Mouse (Mus musculus) E14TG2a.4 (cell line): ENCODE measurements around the gene Rsad2.
A peak's percentile ranks its signal among the peaks of the same experiment; 100 is the strongest.

Experiments
- H3K27me3 ChIP-seq: 2 replicates; pipeline ENCODE4 v1.6.1; 2014; ENCODE audit warnings: low read length, control low read depth; ENCODE audit not compliant: insufficient read depth
- H3K36me3 ChIP-seq: 2 replicates; pipeline ENCODE4 v1.6.1; 2014; ENCODE audit warnings: low read length, control low read depth; ENCODE audit not compliant: insufficient read depth
- H3K4me1 ChIP-seq: replicated peaks from 2 replicates; pipeline ENCODE4 v1.6.1; 2014; ENCODE audit warnings: low read depth, low read length, control low read depth
- H3K4me3 ChIP-seq: replicated peaks from 2 replicates; pipeline ENCODE4 v1.5.1; 2014; ENCODE audit warnings: mild to moderate bottlenecking, low read length
- H3K9me3 ChIP-seq: 2 replicates; pipeline ENCODE4 v1.6.1; 2014; ENCODE audit warnings: low read length, control low read depth
- CTCF ChIP-seq: conservative IDR thresholded peaks from 2 replicates; pipeline ENCODE4 v1.5.1; 2014; ENCODE audit warnings: low read length
- NANOG ChIP-seq: IDR thresholded peaks from 2 replicates; pipeline ENCODE4 v1.6.1; 2014; ENCODE audit warnings: borderline replicate concordance, low read length, mixed read lengths
- POU5F1 ChIP-seq: IDR thresholded peaks from 2 replicates; pipeline ENCODE4 v1.6.1; 2014; ENCODE audit warnings: low read length, borderline replicate concordance

Rsad2 gene

GRCm38 (mm10) chr12:26477198-26477597 lies 20.9 kb upstream of the Rsad2 start:
- H3K4me3 ChIP-seq, result no peak overlapping the region
- no peaks in the 10 kb centered on the region for H3K9me3 ChIP-seq
- no peaks in the 10 kb centered on the region; the same call in 1 of the 2 replicates for H3K27me3 ChIP-seq
- no peaks in the 10 kb centered on the region for H3K36me3 ChIP-seq
- no peaks in the 10 kb centered on the region for H3K4me1 ChIP-seq
- TF ChIP-seq POU5F1 (no peak), NANOG (no peak), CTCF (no peak)

- H3K4me1 ChIP-seq, result peaks cover 5% of the 10 kb centered on the region; the same call in 1 of the 2 replicates
- TF ChIP-seq POU5F1, result no peak
- H3K27me3 ChIP-seq, result peaks cover 13% of the 10 kb centered on the region
- H3K36me3 ChIP-seq, result no peaks in the 10 kb centered on the region
- no peak overlapping the region for H3K4me3 ChIP-seq
- H3K9me3 ChIP-seq, result no peaks in the 10 kb centered on the region
Observed at GRCm38 (mm10) chr12:26473746-26474145, 17.5 kb upstream of the Rsad2 start.

GRCm38 (mm10) chr12:26472770-26473481 lies 16.7 kb upstream of the Rsad2 start:
- Histone ChIP-seq H3K9me3 (no peaks in the 10 kb centered on the region), H3K4me1 (peaks cover 8% of the 10 kb centered on the region; the same call in 1 of the 2 replicates), H3K36me3 (no peaks in the 10 kb centered on the region), H3K27me3 (peaks cover 17% of the 10 kb centered on the region), H3K4me3 (no peak overlapping the region)
- no peak for TF ChIP-seq NANOG
- no peak for TF ChIP-seq POU5F1
- no peak for TF ChIP-seq CTCF

- peaks cover 8% of the 10 kb centered on the region; the same call in 1 of the 2 replicates for H3K4me1 ChIP-seq
- H3K27me3 ChIP-seq, result peaks cover 18% of the 10 kb centered on the region
- TF ChIP-seq POU5F1, result no peak
- no peak for TF ChIP-seq NANOG
- TF ChIP-seq CTCF, result no peak
- no peak overlapping the region for H3K4me3 ChIP-seq
- no peaks in the 10 kb centered on the region for H3K9me3 ChIP-seq
- no peaks in the 10 kb centered on the region for H3K36me3 ChIP-seq
Observed at GRCm38 (mm10) chr12:26471376-26471775, 15.1 kb upstream of the Rsad2 start.

- peak overlapping the region; percentile 83 for H3K4me3 ChIP-seq
- H3K27me3 ChIP-seq, result peaks cover 18% of the 10 kb centered on the region
- no peaks in the 10 kb centered on the region for H3K36me3 ChIP-seq
- H3K4me1 ChIP-seq, result peaks cover 8% of the 10 kb centered on the region; the same call in 1 of the 2 replicates
- TF ChIP-seq NANOG (no peak), POU5F1 (no peak), CTCF (no peak)
- no peaks in the 10 kb centered on the region for H3K9me3 ChIP-seq
Observed at GRCm38 (mm10) chr12:26470042-26470409, 13.8 kb upstream of the Rsad2 start.

GRCm38 (mm10) chr12:26469098-26470041 lies 13.1 kb upstream of the Rsad2 start, which contains the start of gene Cmpk2:
Cmpk2 (plus strand) TSS chr12:26469204.
- no peak for TF ChIP-seq NANOG
- no peak for TF ChIP-seq POU5F1
- no peak for TF ChIP-seq CTCF
- Histone ChIP-seq H3K27me3 (peaks cover 18% of the 10 kb centered on the region), H3K4me3 (peak within 1 kb of the TSS; percentile 83)

GRCm38 (mm10) chr12:26465600-26465999 lies 9.3 kb upstream of the Rsad2 start:
- H3K36me3 ChIP-seq, result no peaks in the 10 kb centered on the region
- peaks cover 8% of the 10 kb centered on the region; the same call in 1 of the 2 replicates for H3K4me1 ChIP-seq
- no peak overlapping the region for H3K4me3 ChIP-seq
- peaks cover 9% of the 10 kb centered on the region for H3K27me3 ChIP-seq
- no peaks in the 10 kb centered on the region for H3K9me3 ChIP-seq
- TF ChIP-seq CTCF (no peak), POU5F1 (no peak), NANOG (no peak)

More at GRCm38 (mm10) chr12:26469098-26470041, 13.1 kb upstream of the Rsad2 start, which contains the start of gene Cmpk2:
- H3K9me3 ChIP-seq, result no peaks in the 10 kb centered on the region
- H3K36me3 ChIP-seq, result no peaks in the 10 kb centered on the region
- peaks cover 8% of the 10 kb centered on the region; the same call in 1 of the 2 replicates for H3K4me1 ChIP-seq

- Histone ChIP-seq H3K4me3 (no peak overlapping the region), H3K36me3 (no peaks in the 10 kb centered on the region), H3K9me3 (no peaks in the 10 kb centered on the region), H3K4me1 (peaks cover 13% of the 10 kb centered on the region), H3K27me3 (no peaks in the 10 kb centered on the region)
- TF ChIP-seq CTCF, result no peak
Observed at GRCm38 (mm10) chr12:26460091-26460490, 3.8 kb upstream of the Rsad2 start.
